ENCODE assay signal across 9 mouse cellular contexts in genomic region chr2:163534958-163535524, GRCm38 (mm10). TPM values are rescaled to one million over a fixed set of nuclear protein-coding genes. Genes with fewer than 3 reads are reported as not detected.
DNase-seq lines count a peak whose midpoint lies in the region; ATAC-seq lines count a peak whose summit lies in the region.
"Had no signal": no experiment of that assay in that cellular context is flagged by ENCODE, and none has a peak within 500 bp of the region (broad histone marks: within the 10 kb centered on the region; RNA-seq: fewer than 3 reads in every experiment).

No protein-coding gene starts in this region.

- peak overlapping the region; percentile 65 for H3K4me2 ChIP-seq in heart, embryonic 14.5 days (ENCODE audit: low read length)
- H3K4me2 ChIP-seq in liver, embryonic 12.5 days, result peak overlapping the region; percentile 62

- H3K27me3 ChIP-seq in heart, embryonic 14.5 days (ENCODE audit: control insufficient read depth, insufficient read depth, low read length), result peaks cover 17% of the 10 kb centered on the region
- peaks cover 17% of the 10 kb centered on the region for H3K27me3 ChIP-seq in liver, embryonic 12.5 days (replicated peaks)
- no peaks in the 10 kb centered on the region for H3K27me3 ChIP-seq in splenic B cell, adult 2 months (ENCODE audit: control insufficient read depth, insufficient read depth, low read length, poor library complexity, severe bottlenecking)

- peak; percentile 40 for DNase-seq in fibroblast of lung, adult 2 months (ENCODE audit: low read depth)
- DNase-seq in kidney, postnatal 10 days, result peak; percentile 95
- peak; percentile 82 for DNase-seq in naive thymus-derived CD4-positive, alpha-beta T cell, adult 2 months (ENCODE audit: low read depth)
- DNase-seq in splenic B cell, adult 2 months (ENCODE audit: low read depth, low spot score), result peak; percentile 89

- WGBS in heart, embryonic 14.5 days, result 9% methylated on average over 22 of the region's 22 CpGs
- 7% methylated on average over 22 of the region's 22 CpGs for WGBS in liver, embryonic 12.5 days (ENCODE audit: insufficient replicate concordance)

- ATAC-seq in CD4-positive, CD25-positive, alpha-beta regulatory T cell, adult 4 months, result peak; percentile 68
- peak; percentile 44 for ATAC-seq in heart, embryonic 14.5 days (ENCODE audit: insufficient number of reproducible peaks, insufficient read depth, low FRiP score, low read depth)
- peak; percentile 43; the same call in 1 of the 2 replicates for ATAC-seq in liver, embryonic 12.5 days

- H3K4me3 ChIP-seq in brown adipose tissue, adult 24 weeks (ENCODE audit: insufficient read depth, low read depth, low read length), result peak overlapping the region; percentile 39
- H3K4me3 ChIP-seq in heart, embryonic 14.5 days (ENCODE audit: control insufficient read depth in 1 of 2, insufficient read depth in 1 of 2, low read depth in 1 of 2, low read length in 2 of 2), result peak overlapping the region; percentile 27 to 41
- 0 out of 2 replicates have a peak overlapping the region, but pooled peaks have one; percentile 18 for H3K4me3 ChIP-seq in liver, embryonic 12.5 days

- no peaks in the 10 kb centered on the region for H3K9me3 ChIP-seq in heart, embryonic 14.5 days (ENCODE audit: control insufficient read depth, low read length)
- no peaks in the 10 kb centered on the region for H3K9me3 ChIP-seq in liver, embryonic 12.5 days (replicated peaks)

- H3K4me1 ChIP-seq in brown adipose tissue, adult 24 weeks (ENCODE audit: control insufficient read depth, insufficient read depth, insufficient read length, low read length), result no peaks in the 10 kb centered on the region
- peaks cover 0 to 3% of the 10 kb centered on the region in 2 experiments; a peak in 1 of 4 replicates for H3K4me1 ChIP-seq in heart, embryonic 14.5 days (ENCODE audit: control insufficient read depth in 2 of 2, insufficient read depth in 2 of 2, low read length in 2 of 2)
- H3K4me1 ChIP-seq in liver, embryonic 12.5 days, result peaks cover 14% of the 10 kb centered on the region

- no peak overlapping the region for H3K27ac ChIP-seq in brown adipose tissue, adult 24 weeks (replicated peaks; ENCODE audit: low read depth, low read length)
- H3K27ac ChIP-seq in heart, embryonic 14.5 days (replicated peaks in 1 of 2; ENCODE audit: control insufficient read depth in 1 of 2, insufficient read depth in 1 of 2, low read depth in 2 of 2, low read length in 2 of 2), result no peak overlapping the region
- H3K27ac ChIP-seq in liver, embryonic 12.5 days, result no peak overlapping the region

- H3K36me3 ChIP-seq in heart, embryonic 14.5 days (ENCODE audit: control insufficient read depth, insufficient read depth, low read length), result no peaks in the 10 kb centered on the region
- no peaks in the 10 kb centered on the region for H3K36me3 ChIP-seq in liver, embryonic 12.5 days
- H3K36me3 ChIP-seq in splenic B cell, adult 2 months (ENCODE audit: control insufficient read depth, insufficient read depth, low read length, poor library complexity, severe bottlenecking), result no peaks in the 10 kb centered on the region

- peak overlapping the region; percentile 57; the same call in 1 of the 2 replicates for H3K9ac ChIP-seq in heart, embryonic 14.5 days (ENCODE audit: low read length)
- H3K9ac ChIP-seq in liver, embryonic 12.5 days, result no peak overlapping the region

RNA-seq across cellular contexts. Expression of gene Hnf4a, which starts 28.4 kb away (rescaled TPM):
- not detected for polyA plus RNA-seq in CD4-positive, CD25-positive, alpha-beta regulatory T cell, adult 4 months (2017; shearing (Covaris generic))
- polyA plus RNA-seq in brown adipose tissue, adult 24 weeks (2012; ENCODE audit: insufficient read depth, insufficient read length, missing spikeins), result not detected in 2 replicates
- not detected in 2 replicates for polyA plus RNA-seq in heart, embryonic 14.5 days (2014; fragmentation: Nextera tagmentation; extraction: Ambion mirVana)
- 15.1 and 15.4 TPM in 2 replicates for polyA plus RNA-seq in liver, embryonic 12.5 days (2016; fragmentation: Nextera tagmentation; extraction: Ambion mirVana)

RNA-seq across cellular contexts. Expression of gene R3hdml, which starts 42.9 kb away (rescaled TPM):
- polyA plus RNA-seq in CD4-positive, CD25-positive, alpha-beta regulatory T cell, adult 4 months (2017; shearing (Covaris generic)), result not detected
- polyA plus RNA-seq in brown adipose tissue, adult 24 weeks (2012; ENCODE audit: insufficient read depth, insufficient read length, missing spikeins), result not detected in 2 replicates
- polyA plus RNA-seq in heart, embryonic 14.5 days (2014; fragmentation: Nextera tagmentation; extraction: Ambion mirVana), result not detected in 2 replicates
- polyA plus RNA-seq in liver, embryonic 12.5 days (2016; fragmentation: Nextera tagmentation; extraction: Ambion mirVana), result not detected in 2 replicates
- polyA plus RNA-seq: gonadal fat pad, adult 2 months had no signal

Comparison
In these comparisons a context has a peak if more than half of its experiments do, and no peak if none do; other contexts are left out.
1. DNase-seq: peak in every context shown above with its lines; median percentile 95 in kidney, postnatal 10 days; 89 in splenic B cell, adult 2 months; 82 in naive thymus-derived CD4-positive, alpha-beta T cell, adult 2 months; 40 in fibroblast of lung, adult 2 months.
2. RNA of gene Hnf4a, which starts 28.4 kb away (polyA plus RNA-seq): 15.1 to 15.4 TPM in liver, embryonic 12.5 days; not detected in brown adipose tissue, adult 24 weeks, not detected in CD4-positive, CD25-positive, alpha-beta regulatory T cell, adult 4 months and not detected in heart, embryonic 14.5 days; every median in the first group is over 10 times any median in the second.
3. Peak in every context shown above with its lines, with median percentiles within 50 percentile points of each other: ATAC-seq and H3K4me3 ChIP-seq.